In the genomic region with DNA sequence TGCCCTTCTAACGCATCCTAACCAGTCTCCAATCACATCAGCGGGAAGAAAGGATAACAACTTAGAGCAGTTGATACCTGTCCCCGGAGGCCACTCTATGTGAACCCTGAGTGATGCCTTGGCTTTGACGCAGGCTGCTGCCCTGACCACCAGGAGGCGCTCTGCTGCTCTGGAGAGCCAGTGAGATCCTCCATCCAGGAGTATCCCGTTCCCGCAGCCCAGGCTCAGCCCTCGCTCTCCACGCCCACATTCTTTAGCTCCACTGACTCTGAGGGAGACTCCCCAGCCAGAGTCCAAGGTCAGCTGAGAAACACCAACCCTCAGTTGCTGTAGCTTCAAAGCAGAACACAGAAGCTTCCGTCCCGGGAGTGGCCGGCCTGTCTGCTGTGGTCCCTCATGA, we compare ENCODE assay signal across 9 mouse cellular contexts.
DNase-seq lines count a peak whose midpoint lies in the region; ATAC-seq and TF ChIP-seq lines count a peak whose summit lies in the region.
"Had no signal": no experiment of that assay in that cellular context is flagged by ENCODE, and none has a peak within 500 bp of the region (broad histone marks: within the 10 kb centered on the region; RNA-seq: fewer than 3 reads in every experiment).

No protein-coding gene starts in this region.

- H3K36me3 ChIP-seq in forebrain, embryonic 13.5 days (ENCODE audit: poor library complexity, severe bottlenecking) = no peaks in the 10 kb centered on the region
- H3K36me3 ChIP-seq in forebrain, embryonic 12.5 days (replicated peaks) = no peaks in the 10 kb centered on the region
- H3K36me3 ChIP-seq in ES-E14 (ENCODE audit: control insufficient read depth, insufficient read depth, low read length, poor library complexity, severe bottlenecking) = no peaks in the 10 kb centered on the region
- H3K36me3 ChIP-seq in hindbrain, embryonic 13.5 days = no peaks in the 10 kb centered on the region
- H3K36me3 ChIP-seq in thymus, adult 2 months (ENCODE audit: control insufficient read depth, insufficient read depth, low read length) = no peaks in the 10 kb centered on the region
- H3K36me3 ChIP-seq: embryonic facial prominence, embryonic 15.5 days had no signal

- WGBS in forebrain, embryonic 13.5 days = 10% methylated on average over 12 of the region's 12 CpGs
- 6% methylated on average over 12 of the region's 12 CpGs for WGBS in forebrain, embryonic 12.5 days
- WGBS in hindbrain, embryonic 13.5 days = 13% methylated on average over 12 of the region's 12 CpGs
- 21% methylated on average over 12 of the region's 12 CpGs for WGBS in thymus, adult 2 months

- TF ChIP-seq CTCF in thymus, adult 2 months (IDR thresholded peaks at IDR 0.05; ENCODE audit: borderline replicate concordance, control insufficient read depth, extremely low read depth, insufficient read depth, low read length, poor library complexity) = no peak

- DNase-seq in ES-E14 (ENCODE audit: low read depth, low spot score) = peak; percentile 89
- peak; percentile 94 for DNase-seq in embryo, embryonic 10 days (ENCODE audit: low spot score)
- peak; percentile 68 for DNase-seq in left cerebral cortex, postnatal 4 days
- peak; percentile 2 for DNase-seq in ovary, adult 18-20 months (ENCODE audit: low spot score)
- DNase-seq in thymus, adult 2 months = no peak

- H3K27ac ChIP-seq in forebrain, embryonic 13.5 days = no peak overlapping the region
- no peak overlapping the region for H3K27ac ChIP-seq in forebrain, embryonic 12.5 days
- H3K27ac ChIP-seq in ES-E14 (ENCODE audit: insufficient read depth, low read depth, low read length, poor library complexity, severe bottlenecking) = no peak overlapping the region
- no peak overlapping the region for H3K27ac ChIP-seq in hindbrain, embryonic 13.5 days
- no peak overlapping the region for H3K27ac ChIP-seq in thymus, adult 2 months (ENCODE audit: control insufficient read depth, insufficient read depth, low read length)
- H3K27ac ChIP-seq: embryonic facial prominence, embryonic 15.5 days had no signal

- no peak overlapping the region; the same call in 1 of the 2 replicates for H3K4me2 ChIP-seq in forebrain, embryonic 13.5 days
- no peak overlapping the region for H3K4me2 ChIP-seq in forebrain, embryonic 12.5 days
- H3K4me2 ChIP-seq in hindbrain, embryonic 13.5 days = 0 out of 2 replicates have a peak overlapping the region, but pooled peaks have one; percentile 8
- H3K4me2 ChIP-seq: embryonic facial prominence, embryonic 15.5 days had no signal

- intact Hi-C loops in left cerebral cortex, postnatal 4 days (cut with DNase I) = no loop called here

- H3K4me3 ChIP-seq in forebrain, embryonic 13.5 days = no peak overlapping the region
- no peak overlapping the region for H3K4me3 ChIP-seq in forebrain, embryonic 12.5 days (replicated peaks)
- no peak overlapping the region for H3K4me3 ChIP-seq in ES-E14 (ENCODE audit: insufficient read depth in 1 of 2, low read depth in 1 of 2, low read length in 2 of 2, poor library complexity in 1 of 2, severe bottlenecking in 1 of 2)
- no peak overlapping the region for H3K4me3 ChIP-seq in hindbrain, embryonic 13.5 days
- H3K4me3 ChIP-seq in thymus, adult 2 months (ENCODE audit: control insufficient read depth, insufficient read depth, low read length) = no peak overlapping the region
- H3K4me3 ChIP-seq: embryonic facial prominence, embryonic 15.5 days had no signal

- 0 out of 2 replicates have a peak, but pooled peaks cover 3% of the 10 kb centered on the region for H3K27me3 ChIP-seq in forebrain, embryonic 13.5 days
- peaks cover 3% of the 10 kb centered on the region for H3K27me3 ChIP-seq in forebrain, embryonic 12.5 days
- H3K27me3 ChIP-seq in hindbrain, embryonic 13.5 days = 0 out of 2 replicates have a peak, but pooled peaks cover 6% of the 10 kb centered on the region
- no peaks in the 10 kb centered on the region for H3K27me3 ChIP-seq in thymus, adult 2 months (ENCODE audit: control insufficient read depth, insufficient read depth, low read length)
- H3K27me3 ChIP-seq: embryonic facial prominence, embryonic 15.5 days had no signal

- in situ Hi-C loops in ES-E14 (cut with MboI; ENCODE audit: low sequenced_read_pairs in 2 of 2, unreplicated experiment in 2 of 2) = loop anchor here in 1 of 2 experiments (10.0 kb wide), 1 partner anchor 299 kb away; no protein-coding TSS in a partner anchor

- H3K4me1 ChIP-seq in forebrain, embryonic 13.5 days = no peaks in the 10 kb centered on the region
- peaks cover 6% of the 10 kb centered on the region; the same call in 1 of the 2 replicates for H3K4me1 ChIP-seq in forebrain, embryonic 12.5 days
- H3K4me1 ChIP-seq in ES-E14 (ENCODE audit: control insufficient read depth in 2 of 2, insufficient read depth in 2 of 2, low read length in 2 of 2, poor library complexity in 1 of 2) = peaks cover 3 to 9% of the 10 kb centered on the region in 2 experiments; a peak in 2 of 4 replicates
- 0 out of 2 replicates have a peak, but pooled peaks cover 5% of the 10 kb centered on the region for H3K4me1 ChIP-seq in hindbrain, embryonic 13.5 days (replicated peaks)
- H3K4me1 ChIP-seq in thymus, adult 2 months (replicated peaks; ENCODE audit: control insufficient read depth, insufficient read depth, low read length) = no peaks in the 10 kb centered on the region

- H3K9me3 ChIP-seq in forebrain, embryonic 13.5 days (replicated peaks) = 0 out of 2 replicates have a peak, but pooled peaks cover 10% of the 10 kb centered on the region
- peaks cover 9% of the 10 kb centered on the region; the same call in 1 of the 2 replicates for H3K9me3 ChIP-seq in forebrain, embryonic 12.5 days
- H3K9me3 ChIP-seq in ES-E14 (ENCODE audit: control insufficient read depth, insufficient read depth, low read depth, low read length) = no peaks in the 10 kb centered on the region
- peaks cover 12% of the 10 kb centered on the region for H3K9me3 ChIP-seq in hindbrain, embryonic 13.5 days
- H3K9me3 ChIP-seq: embryonic facial prominence, embryonic 15.5 days had no signal

- ATAC-seq in forebrain, embryonic 13.5 days = 0 out of 2 replicates have a peak, but pooled peaks have one; percentile 16
- no peak for ATAC-seq in forebrain, embryonic 12.5 days (ENCODE audit: low FRiP score)
- ATAC-seq in hindbrain, embryonic 13.5 days (ENCODE audit: low FRiP score) = no peak

- H3K9ac ChIP-seq in forebrain, embryonic 13.5 days = no peak overlapping the region
- H3K9ac ChIP-seq in forebrain, embryonic 12.5 days = no peak overlapping the region
- H3K9ac ChIP-seq in ES-E14 (ENCODE audit: insufficient read depth, low read depth, low read length, poor library complexity, severe bottlenecking) = no peak overlapping the region
- no peak overlapping the region for H3K9ac ChIP-seq in hindbrain, embryonic 13.5 days
- H3K9ac ChIP-seq: embryonic facial prominence, embryonic 15.5 days had no signal

- no peak for TF ChIP-seq POLR2A in thymus, adult 2 months (IDR thresholded peaks at IDR 0.05; ENCODE audit: control insufficient read depth, extremely low read depth, insufficient read depth, low read length, poor library complexity)

TF ChIP-seq in ES-E14, 5 proteins besides CTCF, POLR2A, EP300 and RAD21:
- TF ChIP-seq ZC3H11A (IDR thresholded peaks at IDR 0.05; ENCODE audit: borderline replicate concordance, low read depth, low read length) (peak; percentile 77; the same call in 1 of the 2 replicates), ZNF384 (IDR thresholded peaks at IDR 0.05; ENCODE audit: low read depth, low read length) (no peak), HCFC1 (IDR thresholded peaks at IDR 0.05; ENCODE audit: borderline replicate concordance, insufficient read depth, low read length) (no peak)
